Mouse (Mus musculus): ENCODE data around the gene Pld2. TPM values are rescaled to one million over a fixed set of nuclear protein-coding genes. Genes with fewer than 3 reads are reported as not detected.
A peak's percentile ranks its signal among the peaks of the same experiment; 100 is the strongest.

Pld2 gene
- polyA plus RNA-seq, 1 experiment from 2014 or later, result 3.4 TPM

GRCm38 (mm10) chr11:70585457-70585856 lies 45.6 kb downstream of the Pld2 start:
- no peak overlapping the region for H3K4me3 ChIP-seq (ENCODE audit: low read depth, low read length)
- H3K9ac ChIP-seq (ENCODE audit: low read depth, low read length), result no peak overlapping the region
- WGBS, result 82% methylated on average over 7 of the region's 7 CpGs
- no peak overlapping the region for H3K27ac ChIP-seq (ENCODE audit: low read depth, low read length)
- H3K36me3 ChIP-seq (ENCODE audit: control insufficient read depth, insufficient read depth, low read length), result no peaks in the 10 kb centered on the region
- H3K4me1 ChIP-seq (replicated peaks; ENCODE audit: control insufficient read depth, insufficient read depth, low read length), result peaks cover 5% of the 10 kb centered on the region; the same call in 1 of the 2 replicates
- no peaks in the 10 kb centered on the region for H3K27me3 ChIP-seq (replicated peaks; ENCODE audit: control insufficient read depth, insufficient read depth, low read length)
- DNase-seq (ENCODE audit: low spot score) (no peak), ATAC-seq (replicated peaks; ENCODE audit: low FRiP score) (no peak)
- H3K4me2 ChIP-seq, result no peak overlapping the region
- no peaks in the 10 kb centered on the region for H3K9me3 ChIP-seq (ENCODE audit: control insufficient read depth, low read length)

GRCm38 (mm10) chr11:70586261-70586660 lies 46.4 kb downstream of the Pld2 start:
- Histone ChIP-seq H3K4me1 (replicated peaks; ENCODE audit: control insufficient read depth, insufficient read depth, low read length) (0 out of 2 replicates have a peak, but pooled peaks cover 5% of the 10 kb centered on the region), H3K27ac (ENCODE audit: low read depth, low read length) (no peak overlapping the region), H3K36me3 (ENCODE audit: control insufficient read depth, insufficient read depth, low read length) (no peaks in the 10 kb centered on the region), H3K27me3 (replicated peaks; ENCODE audit: control insufficient read depth, insufficient read depth, low read length) (no peaks in the 10 kb centered on the region), H3K9me3 (ENCODE audit: control insufficient read depth, low read length) (no peaks in the 10 kb centered on the region), H3K9ac (ENCODE audit: low read depth, low read length) (no peak overlapping the region), H3K4me2 (no peak overlapping the region), H3K4me3 (ENCODE audit: low read depth, low read length) (no peak overlapping the region)
- WGBS, result 75% methylated on average over 3 of the region's 3 CpGs
- DNase-seq (ENCODE audit: low spot score), result no peak
- ATAC-seq (replicated peaks; ENCODE audit: low FRiP score), result no peak

DNA sequence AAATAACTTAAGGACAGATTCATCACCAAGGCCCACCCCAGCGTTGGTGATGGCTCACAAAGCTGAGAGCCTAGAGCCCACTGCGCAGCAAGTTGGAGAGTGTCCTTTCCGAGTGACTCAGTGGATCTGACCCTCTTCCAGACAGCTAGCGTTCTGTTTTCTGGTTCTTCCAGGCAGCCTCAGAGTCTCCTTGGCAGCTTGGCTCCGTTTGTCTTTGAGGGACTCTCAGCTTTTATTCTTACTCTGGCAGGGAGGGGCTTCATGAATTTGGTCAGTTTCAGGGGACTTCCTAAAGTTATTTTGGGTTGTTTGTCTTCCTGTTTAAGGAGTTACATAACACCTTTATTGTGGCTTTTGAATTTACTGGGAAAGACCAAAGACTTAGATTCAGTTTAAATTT lies 47.1 kb downstream of the Pld2 start:
- Histone ChIP-seq H3K27ac (ENCODE audit: low read depth, low read length) (no peak overlapping the region), H3K9ac (ENCODE audit: low read depth, low read length) (no peak overlapping the region), H3K36me3 (ENCODE audit: control insufficient read depth, insufficient read depth, low read length) (no peaks in the 10 kb centered on the region), H3K4me3 (ENCODE audit: low read depth, low read length) (no peak overlapping the region), H3K27me3 (replicated peaks; ENCODE audit: control insufficient read depth, insufficient read depth, low read length) (no peaks in the 10 kb centered on the region), H3K4me1 (replicated peaks; ENCODE audit: control insufficient read depth, insufficient read depth, low read length) (0 out of 2 replicates have a peak, but pooled peaks cover 5% of the 10 kb centered on the region), H3K9me3 (ENCODE audit: control insufficient read depth, low read length) (no peaks in the 10 kb centered on the region), H3K4me2 (no peak overlapping the region)
- no peak for ATAC-seq (replicated peaks; ENCODE audit: low FRiP score)
- no peak for DNase-seq (ENCODE audit: low spot score)
- WGBS, result 74% methylated on average over 5 of the region's 5 CpGs

GRCm38 (mm10) chr11:70591733-70592132 lies 51.9 kb downstream of the Pld2 start:
- WGBS, result 55% methylated on average over 1 of the region's 1 CpGs
- no peak overlapping the region for H3K9ac ChIP-seq (ENCODE audit: low read depth, low read length)

DNA sequence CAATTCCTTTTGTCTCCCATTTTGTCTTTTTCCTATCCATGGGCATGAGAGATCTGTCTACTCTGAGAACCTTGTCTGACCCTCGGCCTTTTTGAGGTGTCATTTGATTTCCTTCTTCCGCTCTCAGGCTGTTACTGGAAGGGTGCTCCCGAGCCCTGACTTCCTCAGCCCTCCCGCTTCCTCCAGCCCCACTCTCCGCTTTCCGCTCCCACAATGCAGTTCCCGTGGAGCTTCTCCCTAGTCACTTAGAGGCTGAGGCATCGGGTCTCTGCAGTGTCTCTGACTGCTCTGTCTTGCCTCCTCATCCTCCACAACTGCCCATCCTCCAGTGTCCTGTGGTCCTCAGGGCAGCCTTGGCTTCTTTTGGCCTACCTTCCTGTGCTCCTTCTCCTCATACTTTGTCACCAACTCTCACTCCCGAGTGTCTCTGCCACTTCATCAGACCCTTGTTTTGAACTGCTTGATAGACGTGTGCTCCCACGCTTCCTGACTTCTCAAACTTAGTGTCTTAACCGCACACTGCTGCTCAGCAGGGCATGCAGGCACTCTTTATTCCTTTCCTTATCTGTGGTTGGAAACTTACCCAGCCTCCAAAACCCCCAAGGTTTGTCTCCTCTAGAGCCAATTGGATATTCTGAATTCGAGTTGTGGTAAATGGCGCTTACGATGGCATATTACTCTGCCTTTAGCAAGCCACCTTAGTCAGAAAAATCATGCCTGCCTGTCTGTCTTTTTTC lies 54.6 kb downstream of the Pld2 start:
- Histone ChIP-seq H3K4me2 (no peak overlapping the region), H3K27ac (ENCODE audit: low read depth, low read length) (no peak overlapping the region), H3K9ac (ENCODE audit: low read depth, low read length) (no peak overlapping the region), H3K4me1 (replicated peaks; ENCODE audit: control insufficient read depth, insufficient read depth, low read length) (peaks cover 26% of the 10 kb centered on the region), H3K4me3 (ENCODE audit: low read depth, low read length) (no peak overlapping the region), H3K36me3 (ENCODE audit: control insufficient read depth, insufficient read depth, low read length) (peaks cover 7% of the 10 kb centered on the region; the same call in 1 of the 2 replicates), H3K9me3 (ENCODE audit: control insufficient read depth, low read length) (no peaks in the 10 kb centered on the region), H3K27me3 (replicated peaks; ENCODE audit: control insufficient read depth, insufficient read depth, low read length) (no peaks in the 10 kb centered on the region)
- DNase-seq (ENCODE audit: low spot score) (no peak), ATAC-seq (replicated peaks; ENCODE audit: low FRiP score) (no peak)
- WGBS, result 64% methylated on average over 15 of the region's 15 CpGs

More at GRCm38 (mm10) chr11:70591733-70592132, 51.9 kb downstream of the Pld2 start:
- Histone ChIP-seq H3K4me3 (ENCODE audit: low read depth, low read length) (no peak overlapping the region), H3K27ac (ENCODE audit: low read depth, low read length) (no peak overlapping the region), H3K4me2 (no peak overlapping the region), H3K36me3 (ENCODE audit: control insufficient read depth, insufficient read depth, low read length) (no peaks in the 10 kb centered on the region), H3K9me3 (ENCODE audit: control insufficient read depth, low read length) (no peaks in the 10 kb centered on the region), H3K4me1 (replicated peaks; ENCODE audit: control insufficient read depth, insufficient read depth, low read length) (peaks cover 17% of the 10 kb centered on the region), H3K27me3 (replicated peaks; ENCODE audit: control insufficient read depth, insufficient read depth, low read length) (no peaks in the 10 kb centered on the region)
- ATAC-seq (replicated peaks; ENCODE audit: low FRiP score) (no peak), DNase-seq (ENCODE audit: low spot score) (no peak)

DNA sequence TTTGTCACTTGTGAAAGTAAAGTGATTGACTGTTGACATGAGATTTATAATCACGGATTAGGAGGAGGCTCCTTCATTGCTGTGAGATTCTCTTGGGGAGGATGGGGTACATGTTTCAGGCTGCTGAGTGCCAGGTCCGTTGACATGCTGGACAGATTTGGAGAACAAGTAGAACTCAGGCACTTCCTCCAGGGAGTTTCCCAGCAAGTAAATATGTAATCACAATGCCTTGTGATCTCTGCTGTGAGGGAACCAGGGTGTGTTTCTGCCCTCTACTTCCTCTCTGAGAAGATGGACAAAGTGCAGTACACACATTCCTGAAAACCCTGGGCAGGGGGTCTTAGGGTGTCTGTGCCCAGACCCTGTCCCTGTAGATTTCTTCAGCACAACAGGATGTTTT lies 55.8 kb downstream of the Pld2 start:
- H3K9ac ChIP-seq (ENCODE audit: low read depth, low read length), result no peak overlapping the region
- no peak overlapping the region for H3K4me3 ChIP-seq (ENCODE audit: low read depth, low read length)
- DNase-seq (ENCODE audit: low spot score) (no peak), ATAC-seq (replicated peaks; ENCODE audit: low FRiP score) (no peak)
- H3K36me3 ChIP-seq (ENCODE audit: control insufficient read depth, insufficient read depth, low read length), result peaks cover 9% of the 10 kb centered on the region; the same call in 1 of the 2 replicates
- H3K27ac ChIP-seq (ENCODE audit: low read depth, low read length), result no peak overlapping the region
- WGBS, result 66% methylated on average over 2 of the region's 2 CpGs
- H3K27me3 ChIP-seq (replicated peaks; ENCODE audit: control insufficient read depth, insufficient read depth, low read length), result no peaks in the 10 kb centered on the region
- peaks cover 26% of the 10 kb centered on the region for H3K4me1 ChIP-seq (replicated peaks; ENCODE audit: control insufficient read depth, insufficient read depth, low read length)
- H3K9me3 ChIP-seq (ENCODE audit: control insufficient read depth, low read length), result no peaks in the 10 kb centered on the region
- no peak overlapping the region for H3K4me2 ChIP-seq

DNA sequence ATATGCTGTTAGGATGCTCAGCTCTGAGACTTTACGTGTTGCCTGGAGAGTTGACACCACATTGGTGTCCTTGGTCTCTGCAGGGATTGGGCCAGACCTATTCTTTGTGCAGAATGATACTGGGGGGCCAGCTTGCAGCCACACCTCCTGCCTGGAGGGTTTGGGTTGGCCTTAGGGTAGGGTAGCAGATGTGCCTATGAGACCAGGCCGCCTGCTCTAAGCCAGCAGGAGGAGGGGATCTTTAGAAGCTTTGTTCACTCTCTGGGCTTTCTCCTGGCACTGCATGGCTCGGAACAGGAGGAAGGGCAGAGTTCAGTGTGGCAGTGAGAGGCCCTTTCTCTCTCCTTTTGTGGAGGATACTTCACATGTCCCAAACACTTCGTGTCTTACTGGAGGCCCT lies 56.2 kb downstream of the Pld2 start:
- no peak for ATAC-seq (replicated peaks; ENCODE audit: low FRiP score)
- Histone ChIP-seq H3K9ac (ENCODE audit: low read depth, low read length) (no peak overlapping the region), H3K9me3 (ENCODE audit: control insufficient read depth, low read length) (no peaks in the 10 kb centered on the region), H3K27me3 (replicated peaks; ENCODE audit: control insufficient read depth, insufficient read depth, low read length) (no peaks in the 10 kb centered on the region), H3K4me1 (replicated peaks; ENCODE audit: control insufficient read depth, insufficient read depth, low read length) (peaks cover 26% of the 10 kb centered on the region), H3K27ac (ENCODE audit: low read depth, low read length) (no peak overlapping the region), H3K4me2 (no peak overlapping the region), H3K36me3 (ENCODE audit: control insufficient read depth, insufficient read depth, low read length) (peaks cover 9% of the 10 kb centered on the region; the same call in 1 of the 2 replicates), H3K4me3 (ENCODE audit: low read depth, low read length) (no peak overlapping the region)
- WGBS, result 78% methylated on average over 4 of the region's 4 CpGs
- no peak for DNase-seq (ENCODE audit: low spot score)

GRCm38 (mm10) chr11:70597301-70597700 lies 57.4 kb downstream of the Pld2 start:
- WGBS, result 45% methylated on average over 6 of the region's 6 CpGs
- no peaks in the 10 kb centered on the region for H3K9me3 ChIP-seq (ENCODE audit: control insufficient read depth, low read length)
- no peak overlapping the region for H3K27ac ChIP-seq (ENCODE audit: low read depth, low read length)
- H3K4me2 ChIP-seq, result no peak overlapping the region; the same call in 1 of the 2 replicates
- DNase-seq (ENCODE audit: low spot score) (no peak), ATAC-seq (replicated peaks; ENCODE audit: low FRiP score) (peak; percentile 68)
- no peak overlapping the region for H3K4me3 ChIP-seq (ENCODE audit: low read depth, low read length)
- no peak overlapping the region for H3K9ac ChIP-seq (ENCODE audit: low read depth, low read length)
- peaks cover 26% of the 10 kb centered on the region for H3K4me1 ChIP-seq (replicated peaks; ENCODE audit: control insufficient read depth, insufficient read depth, low read length)
- H3K27me3 ChIP-seq (replicated peaks; ENCODE audit: control insufficient read depth, insufficient read depth, low read length), result no peaks in the 10 kb centered on the region
- H3K36me3 ChIP-seq (ENCODE audit: control insufficient read depth, insufficient read depth, low read length), result peaks cover 12% of the 10 kb centered on the region; the same call in 1 of the 2 replicates

GRCm38 (mm10) chr11:70598451-70598953 lies 58.6 kb downstream of the Pld2 start:
- H3K27ac ChIP-seq (ENCODE audit: low read depth, low read length), result no peak overlapping the region
- no peak for ATAC-seq (replicated peaks; ENCODE audit: low FRiP score)
- H3K36me3 ChIP-seq (ENCODE audit: control insufficient read depth, insufficient read depth, low read length), result peaks cover 16% of the 10 kb centered on the region; the same call in 1 of the 2 replicates
- H3K9ac ChIP-seq (ENCODE audit: low read depth, low read length), result no peak overlapping the region
- WGBS, result 84% methylated on average over 9 of the region's 9 CpGs
- no peak overlapping the region for H3K4me2 ChIP-seq
- peaks cover 26% of the 10 kb centered on the region for H3K4me1 ChIP-seq (replicated peaks; ENCODE audit: control insufficient read depth, insufficient read depth, low read length)
- H3K27me3 ChIP-seq (replicated peaks; ENCODE audit: control insufficient read depth, insufficient read depth, low read length), result no peaks in the 10 kb centered on the region
- H3K9me3 ChIP-seq (ENCODE audit: control insufficient read depth, low read length), result no peaks in the 10 kb centered on the region
- no peak for DNase-seq (ENCODE audit: low spot score)
- no peak overlapping the region for H3K4me3 ChIP-seq (ENCODE audit: low read depth, low read length)

Measured in liver, embryonic 11.5 days (tissue).